Mouse (Mus musculus) R1 (cell line): ENCODE measurements around the gene Cpsf7.
"Not testable (repeated sequence)": the region's sequence is repeated elsewhere in the genome, so short reads cannot be mapped to it uniquely, and the experiment has no call there.

Experiments
- DNase-seq: peaks from one replicate; pipeline ENCODE4 v3.0.0-alpha.2; 2018; ENCODE audit warnings: low read depth, low spot score

Gene Cpsf7

DNA sequence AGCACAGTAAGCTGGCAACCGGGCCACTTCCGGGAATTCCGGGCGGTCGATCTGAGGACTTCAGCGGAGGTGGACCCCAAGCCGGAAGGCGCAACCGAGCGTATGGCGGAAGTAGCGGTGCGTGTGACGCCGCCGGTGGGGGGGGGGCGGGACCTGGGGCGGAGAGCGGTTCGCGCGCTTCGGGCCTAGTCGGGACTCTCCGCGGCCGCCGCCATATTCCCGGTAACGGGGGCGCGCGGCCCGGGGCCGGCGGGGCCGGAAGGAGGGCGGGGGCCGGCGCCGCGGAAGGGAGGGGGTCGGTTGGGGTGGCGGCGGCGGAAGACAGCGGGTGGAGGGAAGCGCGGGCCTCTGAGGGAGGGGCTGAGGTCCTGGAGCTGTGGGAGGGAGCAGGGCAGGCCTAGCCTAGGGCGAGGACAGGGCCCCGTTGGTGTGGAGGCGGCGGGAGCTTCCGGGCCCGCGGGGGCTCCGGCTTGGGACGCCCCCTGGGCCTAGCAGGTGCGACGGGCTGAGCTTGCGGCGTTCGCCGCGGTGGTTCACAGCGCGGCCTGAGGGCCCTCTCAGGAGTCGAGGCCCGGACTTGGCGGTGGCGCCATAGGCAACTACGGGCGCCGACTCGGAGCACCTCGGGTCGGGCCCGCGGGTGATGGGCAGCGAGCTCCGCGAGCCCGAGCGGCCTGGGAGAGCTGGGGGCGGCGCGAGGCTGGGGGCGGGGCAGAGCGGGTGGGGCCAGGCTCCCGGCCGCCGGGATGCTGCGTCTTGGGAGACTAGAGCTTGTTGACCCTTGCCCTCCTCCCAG lies at the start of gene Cpsf7:
Cpsf7 (plus strand) TSS at position 161 of the 796 bp plus-strand sequence.
- peak; percentile 92 for DNase-seq

DNA sequence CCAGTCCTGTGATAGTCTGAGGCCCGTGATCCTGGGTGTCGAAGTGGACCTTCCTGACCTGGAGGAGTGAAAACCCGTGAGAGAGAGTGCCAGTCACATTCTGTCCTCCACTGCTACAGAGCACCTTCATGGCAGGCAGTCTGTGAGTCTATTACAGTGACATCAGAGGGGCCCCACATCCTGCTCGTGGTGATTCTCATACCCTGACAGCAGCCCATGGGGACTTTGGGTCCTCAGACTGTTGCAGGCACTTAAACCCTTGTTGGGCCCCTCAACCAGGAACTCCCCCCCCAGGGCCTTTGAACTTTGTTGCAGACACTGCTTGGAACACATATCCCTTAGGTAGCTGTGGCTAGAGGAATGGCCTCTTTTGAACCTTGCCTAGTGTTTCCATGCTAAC lies 45.5 kb upstream of the Cpsf7 start:
- no peak for DNase-seq

DNA sequence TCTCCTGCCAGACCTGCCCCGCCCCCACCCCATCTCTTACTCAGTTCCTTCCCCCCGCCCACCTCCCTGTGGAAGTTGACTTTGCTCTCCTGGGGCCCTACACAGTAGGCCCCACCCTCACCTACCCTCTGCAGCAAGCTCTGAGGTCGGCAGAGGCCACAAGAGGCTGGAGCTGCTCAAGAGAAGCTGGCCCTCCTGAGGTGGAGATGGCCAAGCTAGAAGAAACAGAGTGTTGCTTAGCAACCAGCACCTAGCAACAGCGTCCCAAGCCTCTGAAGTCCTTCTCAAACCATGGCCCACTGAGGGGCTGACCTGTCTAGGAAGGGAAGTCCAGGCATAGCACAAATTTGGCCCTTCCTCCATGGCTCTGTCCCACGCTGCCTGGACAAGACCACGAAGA lies 42.4 kb upstream of the Cpsf7 start, which contains the start of gene Ppp1r32:
Ppp1r32 (minus strand) TSS at position 226 of the 400 bp plus-strand sequence.
- DNase-seq = peak; percentile 61

DNA sequence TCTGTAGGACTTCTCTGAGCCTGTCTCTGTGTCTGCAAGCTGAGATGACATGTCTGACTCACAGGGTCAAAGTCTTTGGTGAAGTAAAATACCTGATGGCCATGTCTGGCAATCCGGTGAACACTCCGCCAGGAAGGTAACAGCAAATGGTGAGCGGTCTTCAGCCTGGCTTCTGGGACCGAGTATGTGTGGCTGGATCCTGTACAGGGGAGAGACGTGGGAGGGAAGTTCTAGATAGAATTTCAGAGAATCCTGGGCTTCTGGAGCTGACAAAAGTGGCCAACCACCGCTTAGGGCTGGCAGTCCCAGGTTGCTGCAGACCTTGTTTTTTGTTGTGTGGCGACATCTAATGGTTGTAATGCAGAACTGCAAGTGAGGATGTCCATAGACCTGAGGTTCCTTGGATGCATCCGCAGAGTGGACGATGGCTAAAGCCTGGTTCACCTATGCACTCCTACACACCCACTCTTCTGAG lies 38.8 kb upstream of the Cpsf7 start:
- DNase-seq = peak; percentile 72

DNA sequence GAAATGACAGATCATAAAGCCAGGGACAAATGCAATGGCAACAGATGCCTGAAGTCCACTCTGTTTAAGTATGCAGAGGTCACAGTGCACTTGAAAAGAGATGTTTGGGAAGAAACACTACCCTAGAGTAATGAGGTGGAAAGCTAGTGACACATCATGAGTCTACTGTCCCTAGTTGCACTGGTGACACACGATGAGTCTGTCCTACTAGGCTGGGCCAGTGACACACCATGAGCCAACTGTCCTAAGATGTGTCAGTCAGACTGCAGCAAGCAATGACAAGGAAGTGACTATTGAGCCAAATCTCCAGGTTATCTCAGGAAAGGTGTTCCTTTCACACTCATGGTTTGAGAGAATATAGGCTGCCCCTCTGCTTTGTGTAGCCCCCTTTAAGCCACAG lies 29.4 kb upstream of the Cpsf7 start:
- DNase-seq = no peak

DNA sequence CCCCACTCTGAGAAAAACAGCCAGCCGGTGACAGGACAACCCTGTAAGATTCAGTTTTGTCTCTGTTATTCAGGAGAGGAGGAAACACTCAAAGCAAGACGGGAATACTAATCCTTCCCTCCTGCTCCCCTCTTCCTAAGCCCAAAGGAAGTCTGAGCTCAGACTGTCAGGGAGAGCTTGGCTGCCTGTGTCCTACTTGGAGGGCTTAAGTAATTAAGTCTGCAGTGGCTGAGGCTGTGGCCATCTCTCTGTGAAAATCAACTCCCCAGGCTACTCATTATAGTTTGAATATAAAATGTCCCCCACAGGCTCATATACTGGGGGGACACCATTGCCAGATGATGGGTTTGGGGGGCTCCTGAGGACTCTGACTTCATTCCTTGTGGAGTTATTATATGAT lies 28.1 kb upstream of the Cpsf7 start:
- no peak for DNase-seq

DNA sequence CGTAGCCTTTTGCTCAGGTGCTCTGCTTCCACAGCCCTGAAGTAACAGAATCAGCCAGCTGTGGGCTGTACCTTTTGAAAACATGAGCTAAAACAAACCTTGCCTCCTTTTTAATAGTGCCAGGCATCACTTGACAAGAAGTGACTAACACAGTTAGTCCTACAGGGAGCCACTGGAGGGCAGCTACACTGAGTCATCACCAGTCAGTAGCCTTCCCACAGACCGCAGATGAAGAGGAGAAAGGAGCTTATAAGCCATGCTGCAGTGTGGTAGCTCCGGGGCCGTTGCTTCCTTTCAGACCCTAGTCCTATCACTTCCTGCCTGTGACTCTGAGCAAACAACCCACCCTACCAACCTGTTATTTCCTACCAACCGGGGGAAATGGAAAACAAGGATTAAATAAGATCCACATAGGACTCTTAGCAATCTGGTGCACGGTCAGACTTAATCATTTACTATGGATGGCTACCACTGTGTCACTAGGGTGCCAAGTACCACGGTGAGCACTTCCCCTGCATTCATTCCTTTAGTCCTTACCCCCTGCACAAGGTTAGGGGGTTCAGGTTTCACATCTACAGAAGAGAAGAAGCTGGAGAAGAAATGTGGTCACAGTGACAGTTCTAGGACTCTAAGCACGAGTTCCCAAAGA lies 27.4 kb upstream of the Cpsf7 start:
- no peak for DNase-seq

DNA sequence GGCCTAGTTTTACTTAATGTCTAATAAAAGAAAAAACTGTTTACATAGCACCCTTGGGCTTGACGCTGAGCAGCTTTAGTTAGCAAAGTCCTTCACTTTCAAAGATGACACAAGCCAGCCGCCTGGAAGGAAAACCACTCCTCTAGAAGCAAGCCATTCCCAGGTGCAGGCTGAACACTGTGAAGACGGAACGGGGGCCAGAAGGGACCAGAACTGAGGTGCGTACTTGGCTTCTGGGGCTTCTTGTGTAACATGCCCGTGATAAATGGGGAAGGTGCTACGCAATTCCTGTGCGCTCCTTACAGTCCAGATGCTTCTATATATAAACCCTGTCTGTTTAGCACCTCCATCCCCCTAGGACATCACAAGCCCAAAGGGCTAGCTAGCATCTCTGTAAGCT lies 24.5 kb upstream of the Cpsf7 start:
- no peak for DNase-seq

DNA sequence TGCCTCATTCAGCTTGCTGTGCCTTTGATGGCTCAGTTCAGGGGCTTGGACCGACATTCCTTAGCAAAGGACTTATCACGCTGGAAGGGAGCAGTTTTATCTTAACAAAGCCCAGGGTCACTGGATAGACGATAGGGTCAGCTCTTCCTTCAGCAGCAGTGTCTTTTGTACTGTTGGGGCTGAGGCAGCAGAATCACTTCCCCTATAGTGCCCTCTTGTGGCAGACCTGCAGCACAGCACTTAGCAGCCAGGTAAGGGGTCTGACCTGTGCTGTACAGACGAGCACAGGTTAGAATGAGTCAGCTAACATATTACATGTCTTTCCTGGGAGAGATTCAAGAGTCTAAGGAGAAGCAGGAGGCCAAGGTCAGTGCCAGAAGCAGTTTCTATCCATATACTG lies 22.5 kb upstream of the Cpsf7 start:
- peak; percentile 58 for DNase-seq

DNA sequence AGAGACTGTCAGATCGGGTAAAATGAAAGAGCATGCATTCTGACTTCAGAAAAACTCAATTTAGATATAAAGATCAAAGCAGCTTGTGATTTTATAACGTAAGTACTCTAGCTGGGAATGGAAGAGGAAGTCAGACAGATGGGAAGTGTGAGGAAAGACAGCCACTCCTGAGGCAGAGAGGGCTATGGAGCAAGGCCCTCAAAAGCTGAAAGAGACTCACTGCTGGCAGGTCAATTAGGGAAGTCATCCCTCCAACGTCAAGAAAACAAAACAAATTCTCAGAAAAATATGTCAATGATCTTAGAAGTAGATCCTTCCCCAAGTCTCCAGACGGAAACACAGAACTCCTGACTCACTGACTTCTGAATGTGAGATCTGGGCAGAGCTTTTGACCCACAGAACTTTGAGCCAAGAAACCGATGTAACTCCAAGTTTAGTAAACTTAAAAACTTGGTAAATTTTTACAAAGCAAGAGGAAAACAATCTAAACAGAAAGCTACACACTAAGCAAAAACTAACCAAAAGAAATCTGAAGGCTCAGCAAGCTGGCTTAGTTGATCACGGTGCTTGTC lies 14.2 kb upstream of the Cpsf7 start:
- DNase-seq = no peak

DNA sequence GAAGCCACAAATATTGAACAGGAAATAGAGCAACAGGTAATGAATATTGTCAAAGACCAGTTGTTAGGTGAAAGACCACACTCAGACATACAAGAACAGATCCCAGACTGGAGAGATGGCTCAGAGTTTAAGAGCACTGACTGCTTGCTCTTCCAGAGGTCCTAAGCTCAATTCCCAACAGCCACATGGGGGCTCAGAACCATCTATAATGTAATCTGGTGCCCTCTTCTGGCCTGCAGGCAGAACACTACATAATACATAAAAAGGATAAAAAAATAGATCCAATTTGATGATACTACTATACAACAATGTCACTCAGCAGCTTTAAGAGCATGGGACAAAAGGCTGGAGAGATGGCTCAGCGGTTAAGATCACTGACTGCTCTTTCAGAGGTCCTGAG lies 4.7 kb upstream of the Cpsf7 start:
- peak; percentile 79 for DNase-seq

DNA sequence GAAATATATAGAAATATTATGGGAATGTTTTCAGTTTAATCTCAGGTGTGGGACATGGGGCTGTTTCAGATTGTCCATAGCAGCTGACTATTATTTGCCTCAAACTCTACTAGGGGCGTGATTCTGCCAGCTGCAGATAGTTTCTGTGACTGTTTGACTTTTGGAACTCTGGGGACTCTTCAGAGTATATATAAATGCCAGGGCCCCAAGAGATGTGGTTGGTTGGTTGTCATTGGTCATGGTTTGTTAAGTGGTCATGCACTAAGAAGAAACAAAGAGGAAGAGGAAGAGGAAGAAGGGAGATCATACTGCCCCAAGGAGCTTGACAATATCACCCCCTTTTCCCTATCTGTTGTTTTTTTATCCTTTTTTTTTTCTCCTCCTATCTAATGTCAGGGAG lies 3.1 kb upstream of the Cpsf7 start:
- no peak for DNase-seq

DNA sequence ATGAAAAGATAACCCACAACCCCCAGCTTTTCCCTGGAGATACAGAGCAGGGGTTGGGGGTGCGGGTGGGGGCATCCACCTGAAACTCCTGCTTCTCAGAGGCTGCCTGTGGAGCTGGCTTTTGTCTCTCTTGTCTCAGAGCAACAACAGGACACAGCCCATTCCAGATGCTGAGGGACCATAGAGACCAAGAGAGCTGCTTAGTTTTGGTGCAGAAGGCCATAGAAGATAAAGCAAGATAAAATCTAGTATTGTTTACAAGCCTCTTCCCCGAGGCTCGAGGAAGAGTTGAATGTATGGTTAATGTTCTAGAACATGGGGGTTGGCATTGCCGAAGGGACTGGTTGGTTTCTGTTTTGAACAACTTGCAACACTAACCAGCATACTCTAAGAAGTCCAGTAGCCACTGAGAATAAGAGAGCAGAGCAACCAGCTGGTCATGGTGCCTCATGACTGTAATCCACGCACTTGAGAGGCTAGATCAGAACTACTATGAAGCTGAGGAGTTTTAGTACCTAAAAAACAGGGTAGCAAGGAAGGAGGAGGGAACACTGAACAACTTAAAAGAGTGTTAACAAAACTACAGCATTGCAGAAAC lies 1.5 kb upstream of the Cpsf7 start:
- DNase-seq = no peak

DNA sequence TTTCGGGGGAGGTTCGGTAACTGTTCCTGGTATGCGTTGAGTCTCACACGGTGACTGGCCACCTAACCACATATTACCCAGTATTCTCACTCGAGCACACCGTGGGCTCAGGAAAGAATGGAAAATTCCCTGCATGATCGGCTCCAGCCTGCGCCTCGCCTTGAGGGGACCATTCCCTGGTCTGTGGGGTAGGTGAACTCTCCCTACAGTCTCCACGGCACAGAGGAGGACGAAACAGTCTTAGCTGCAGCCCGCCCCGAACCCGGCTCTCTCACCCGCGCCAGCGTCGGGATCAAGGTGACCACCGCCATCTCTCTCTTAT lies 321 bp upstream of the Cpsf7 start:
- no peak for DNase-seq

DNA sequence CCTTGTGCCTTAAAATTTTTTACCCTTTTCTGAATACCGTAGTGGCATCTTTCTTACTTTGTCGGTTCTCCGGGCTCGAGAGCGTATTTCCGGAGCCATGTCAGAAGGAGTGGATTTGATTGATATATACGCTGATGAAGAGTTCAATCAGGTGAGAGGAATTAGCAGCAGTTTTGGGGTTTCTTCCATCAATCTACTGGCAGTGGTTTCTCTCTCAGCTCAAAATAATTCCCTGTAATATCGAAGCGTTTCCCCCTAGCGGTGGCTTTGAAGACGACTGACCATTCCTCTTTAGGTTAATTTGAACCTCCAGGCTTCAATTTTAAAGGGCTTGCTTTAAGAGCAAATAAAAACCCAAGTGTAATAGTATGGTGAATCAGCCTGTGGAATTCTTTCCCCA lies 844 bp downstream of the Cpsf7 start, which contains the start of gene Sdhaf2:
Sdhaf2 (minus strand) TSS at position 233 of the 400 bp plus-strand sequence.
- DNase-seq = peak; percentile 75

DNA sequence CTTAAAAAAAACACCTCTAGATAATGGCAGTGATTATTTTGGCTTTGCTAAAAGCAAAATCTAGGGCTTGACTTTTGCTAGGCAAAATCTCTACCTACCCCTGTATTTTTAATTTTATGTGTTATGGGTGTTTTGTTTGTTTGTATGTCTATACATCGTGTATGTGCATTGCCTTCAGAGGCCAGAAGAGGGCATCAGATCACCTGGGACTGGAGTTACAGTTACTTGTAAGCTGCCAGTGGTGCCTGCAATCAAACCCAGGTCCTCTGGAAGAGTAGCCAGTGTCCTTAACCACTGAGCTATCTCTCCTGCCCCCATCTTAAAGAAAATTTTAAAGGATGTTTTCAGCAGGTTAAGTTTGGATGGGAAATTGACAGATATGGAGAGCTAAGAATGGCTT lies 5.0 kb downstream of the Cpsf7 start:
- peak; percentile 66 for DNase-seq

DNA sequence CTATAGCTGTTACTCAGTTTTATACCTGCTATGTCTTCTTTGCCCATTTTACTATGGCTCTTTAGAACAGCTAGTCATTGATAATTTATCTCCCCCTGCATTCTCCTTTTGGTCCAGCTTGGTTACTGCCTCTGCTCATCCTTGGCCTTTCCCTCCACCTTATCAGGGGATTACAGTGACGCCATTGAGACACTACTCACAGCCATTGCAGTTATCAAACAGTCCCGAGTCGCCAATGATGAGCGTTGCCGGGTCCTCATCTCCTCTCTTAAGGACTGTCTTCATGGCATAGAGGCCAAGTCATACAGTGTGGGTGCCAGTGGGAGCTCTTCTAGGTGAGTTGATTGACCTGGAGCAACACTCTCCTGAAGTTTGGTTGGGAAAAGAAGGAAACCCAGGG lies 14.4 kb downstream of the Cpsf7 start:
- DNase-seq = no peak

DNA sequence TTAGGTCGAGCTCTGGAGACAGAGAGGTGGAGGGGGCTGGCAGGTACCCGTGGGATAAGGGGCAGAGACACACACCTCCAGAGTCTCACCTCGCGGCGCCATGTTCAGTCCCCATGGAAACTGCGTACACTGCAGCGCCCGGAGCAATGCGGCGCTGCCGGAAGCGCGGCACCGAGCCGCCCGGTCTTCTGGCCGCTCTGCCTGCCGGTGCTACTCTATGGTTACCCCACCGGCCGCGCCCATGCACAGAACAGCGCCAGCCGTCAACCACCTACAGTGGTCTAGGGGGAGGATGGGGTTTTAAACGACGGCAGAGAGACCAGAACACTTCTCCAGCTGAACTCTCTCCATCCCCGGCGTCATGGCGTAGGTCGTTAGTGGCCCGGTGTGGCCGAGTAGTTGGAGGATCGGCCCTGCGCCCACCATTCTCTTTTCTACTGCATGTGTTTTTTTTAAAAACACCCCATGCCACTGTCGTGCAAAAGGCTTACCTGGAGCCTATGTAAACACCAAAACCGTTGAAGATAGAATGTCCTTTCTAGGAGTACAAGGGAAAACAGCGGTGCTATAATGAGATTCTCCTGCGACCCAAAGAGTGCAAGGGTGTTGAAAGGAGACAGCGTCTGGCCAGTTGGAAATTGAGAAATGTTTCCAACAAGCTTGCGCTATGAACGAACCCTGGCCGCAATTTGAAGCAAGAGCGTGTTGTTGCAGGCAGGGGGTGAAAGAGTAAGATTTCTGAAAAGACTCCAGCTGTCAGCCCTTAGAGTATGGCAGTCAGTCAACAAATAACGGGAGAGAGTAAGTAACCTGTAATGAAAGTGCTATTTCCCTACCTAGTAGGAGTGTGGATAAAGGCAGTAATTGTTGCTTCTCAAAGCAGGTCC lies 30.8 kb downstream of the Cpsf7 start, which contains the start of gene Tmem216:
Tmem216 (minus strand) TSS at position 615 of the 887 bp plus-strand sequence.
- DNase-seq = peak; percentile 84

DNA sequence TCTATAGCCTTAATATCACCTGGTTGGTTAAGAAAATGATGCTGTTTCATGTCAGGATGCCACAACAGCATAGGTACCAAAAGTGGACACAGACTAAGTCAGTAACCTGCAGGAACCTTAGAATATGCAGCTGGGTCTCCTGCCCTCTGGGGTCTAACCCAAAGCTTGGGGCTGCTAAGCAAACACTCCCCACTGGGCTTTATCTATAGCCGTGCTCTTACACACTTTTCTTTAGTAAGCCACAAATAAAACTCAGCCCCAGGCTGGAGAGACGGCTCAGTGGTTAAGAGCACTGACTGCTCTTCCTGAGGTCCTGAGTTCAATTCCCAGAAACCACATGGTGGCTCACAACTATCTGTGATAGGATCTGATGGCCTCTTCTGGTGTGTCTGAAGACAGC lies 31.9 kb downstream of the Cpsf7 start:
- DNase-seq = no peak

DNA sequence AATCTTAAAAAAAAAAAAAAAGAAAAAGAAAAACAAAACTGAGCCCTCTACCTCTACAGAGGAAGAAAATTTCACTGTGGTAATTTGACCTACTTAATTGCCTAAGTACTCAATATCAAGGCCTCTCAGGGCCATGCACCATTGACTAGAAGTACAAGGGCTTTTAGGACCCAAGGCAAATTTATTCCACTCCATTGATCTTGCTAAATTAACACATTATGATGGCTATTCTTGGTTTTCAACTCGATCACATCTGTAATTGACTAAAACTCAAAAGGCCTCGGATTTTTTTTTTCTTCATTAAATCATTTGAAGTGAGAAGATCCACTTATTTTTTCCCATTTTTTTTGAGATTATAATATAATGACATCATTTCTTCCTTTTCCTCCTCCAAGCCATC lies 32.4 kb downstream of the Cpsf7 start:
- DNase-seq = no peak

DNA sequence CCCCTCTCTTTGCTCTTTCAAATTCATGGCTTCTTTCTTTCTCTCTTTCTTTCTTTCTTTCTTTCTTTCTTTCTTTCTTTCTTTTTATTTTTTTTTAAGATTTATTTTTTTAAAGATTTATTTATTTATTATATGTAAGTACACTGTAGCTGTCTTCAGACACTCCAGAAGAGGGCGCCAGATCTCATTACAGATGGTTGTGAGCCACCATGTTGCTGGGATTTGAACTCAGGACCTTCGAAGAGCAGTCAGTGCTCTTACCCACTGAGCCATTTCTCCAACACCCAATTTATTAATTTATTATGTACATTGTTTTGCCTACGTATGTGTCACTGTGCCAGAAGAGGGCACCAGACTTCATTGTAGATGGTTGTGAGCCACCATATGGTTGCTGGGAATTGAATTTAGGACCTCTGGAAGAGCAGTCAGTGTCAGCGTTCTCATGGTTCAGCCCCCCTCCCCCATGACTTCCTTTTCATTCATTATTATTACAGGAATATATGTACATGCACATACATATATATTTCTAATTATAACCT lies 32.8 kb downstream of the Cpsf7 start:
- not testable (repeated sequence) for DNase-seq
